Mouse (Mus musculus) kidney, embryonic 16.5 days (tissue): ENCODE results near the gene Dynlt1a. TPM values are rescaled to one million over a fixed set of nuclear protein-coding genes. Genes with fewer than 3 reads are reported as not detected.
A peak's percentile ranks its signal among the peaks of the same experiment; 100 is the strongest.
"Not testable (repeated sequence)": the region's sequence is repeated elsewhere in the genome, so short reads cannot be mapped to it uniquely, and the experiment has no call there.

Experiments used
- ATAC-seq: fragments of 200-750 bp; cut with Nextera tagmentation; 2 replicates; pipeline ENCODE4 v1.8.0; 2017; ENCODE audit warnings: moderate TSS enrichment; ENCODE audit not compliant: low FRiP score, low TSS enrichment
- H3K27ac ChIP-seq: fragments of 300-500 bp; sonication (generic); 2 replicates; pipeline ENCODE4 v1.5.1; 2014; ENCODE audit warnings: low read length
- H3K27me3 ChIP-seq: fragments of 300-500 bp; sonication (generic); 2 replicates; pipeline ENCODE4 v1.6.1; 2014; ENCODE audit warnings: low read length, control low read depth, mixed read lengths; ENCODE audit not compliant: insufficient read depth
- H3K36me3 ChIP-seq: fragments of 300-500 bp; sonication (generic); 2 replicates; pipeline ENCODE4 v1.6.1; 2014; ENCODE audit warnings: low read length, control low read depth, mixed read lengths; ENCODE audit not compliant: insufficient read depth
- H3K4me1 ChIP-seq: fragments of 300-500 bp; sonication (generic); 2 replicates; pipeline ENCODE4 v1.6.1; 2014; ENCODE audit warnings: low read length, control low read depth, mixed read lengths; ENCODE audit not compliant: insufficient read depth
- H3K4me2 ChIP-seq: fragments of 300-500 bp; sonication (generic); replicated peaks from 2 replicates; pipeline ENCODE4 v1.6.1; 2014; ENCODE audit warnings: low read depth, low read length
- H3K4me3 ChIP-seq: fragments of 300-500 bp; sonication (generic); 2 replicates; pipeline ENCODE4 v1.5.1; 2014; ENCODE audit warnings: mild to moderate bottlenecking, low read length
- H3K9ac ChIP-seq: fragments of 300-500 bp; sonication (generic); replicated peaks from 2 replicates; pipeline ENCODE4 v1.6.1; 2014; ENCODE audit warnings: low read length
- H3K9me3 ChIP-seq: fragments of 300-500 bp; sonication (generic); 2 replicates; pipeline ENCODE4 v1.6.1; 2016; ENCODE audit warnings: low read length, control low read depth
- WGBS: fragments of 180-500 bp; shearing (Covaris S2); extraction: QIAGEN DNeasy Blood & Tissue Kit; methylation state at CpG from one replicate; pipeline ENCODE4 v1.1.7; 2014; 5-methylcytosine and 5-hydroxymethylcytosine counted together
- polyA plus RNA-seq: library from polyadenylated mRNA; unstranded; fragments of >200 nt; fragmentation: Nextera tagmentation; extraction: Ambion mirVana; gene quantifications from 2 replicates; pipeline ENCODE4 v1.2.1, GENCODE M21; 2015

Gene Dynlt1a
- polyA plus RNA-seq, 1 experiment from 2014 or later = 15.1 TPM

- H3K36me3 ChIP-seq, H3K27me3 ChIP-seq, H3K4me2 ChIP-seq, H3K9ac ChIP-seq, H3K4me1 ChIP-seq, H3K4me3 ChIP-seq, H3K27ac ChIP-seq, ATAC-seq, H3K9me3 ChIP-seq: not testable (repeated sequence)
- WGBS = 89% methylated on average over 8 of the region's 15 CpGs
Observed at GRCm38 (mm10) chr17:6297060-6297795, 20.1 kb downstream of the Dynlt1a start.

GRCm38 (mm10) chr17:6293882-6294281 is 23.4 kb downstream of the Dynlt1a start:
- not testable (repeated sequence) for H3K27ac ChIP-seq, H3K9ac ChIP-seq, H3K36me3 ChIP-seq, H3K4me3 ChIP-seq, ATAC-seq, H3K4me2 ChIP-seq, H3K4me1 ChIP-seq, H3K9me3 ChIP-seq, H3K27me3 ChIP-seq
- no CpG with 5 or more reads among the region's 5 CpGs for WGBS

- H3K4me2 ChIP-seq, H3K4me1 ChIP-seq, H3K27ac ChIP-seq, H3K27me3 ChIP-seq, H3K9me3 ChIP-seq, H3K4me3 ChIP-seq, H3K9ac ChIP-seq, ATAC-seq, H3K36me3 ChIP-seq: not testable (repeated sequence)
- WGBS = 95% methylated on average over 9 of the region's 12 CpGs
Observed at GRCm38 (mm10) chr17:6289045-6289444, 28.3 kb downstream of the Dynlt1a start.

- H3K9ac ChIP-seq, H3K4me3 ChIP-seq, H3K4me2 ChIP-seq, H3K27ac ChIP-seq, H3K27me3 ChIP-seq, ATAC-seq, H3K4me1 ChIP-seq, H3K36me3 ChIP-seq, H3K9me3 ChIP-seq: not testable (repeated sequence)
- WGBS = 91% methylated on average over 5 of the region's 5 CpGs
Observed at GRCm38 (mm10) chr17:6286169-6286568, 31.1 kb downstream of the Dynlt1a start.

- not testable (repeated sequence) for H3K9me3 ChIP-seq, H3K27ac ChIP-seq, H3K4me3 ChIP-seq, ATAC-seq, H3K4me1 ChIP-seq, H3K4me2 ChIP-seq, H3K27me3 ChIP-seq, H3K36me3 ChIP-seq, H3K9ac ChIP-seq
- WGBS = 93% methylated on average over 7 of the region's 10 CpGs
Observed at GRCm38 (mm10) chr17:6283137-6283536, 34.2 kb downstream of the Dynlt1a start.

GRCm38 (mm10) chr17:6280513-6280912 is 36.8 kb downstream of the Dynlt1a start:
- not testable (repeated sequence) for ATAC-seq, H3K9me3 ChIP-seq, H3K4me3 ChIP-seq, H3K27ac ChIP-seq, H3K4me1 ChIP-seq, H3K27me3 ChIP-seq, H3K4me2 ChIP-seq, H3K9ac ChIP-seq, H3K36me3 ChIP-seq
- 92% methylated on average over 16 of the region's 19 CpGs for WGBS

- H3K4me1 ChIP-seq, H3K9ac ChIP-seq, ATAC-seq, H3K4me3 ChIP-seq, H3K36me3 ChIP-seq, H3K27me3 ChIP-seq, H3K4me2 ChIP-seq, H3K9me3 ChIP-seq, H3K27ac ChIP-seq: not testable (repeated sequence)
- 80% methylated on average over 7 of the region's 10 CpGs for WGBS
Observed at GRCm38 (mm10) chr17:6279772-6280171, 37.5 kb downstream of the Dynlt1a start.

- H3K4me2 ChIP-seq, H3K27me3 ChIP-seq, H3K9me3 ChIP-seq, H3K27ac ChIP-seq, H3K4me3 ChIP-seq, H3K9ac ChIP-seq, H3K4me1 ChIP-seq, H3K36me3 ChIP-seq: not testable (repeated sequence)
- WGBS = 45% methylated on average over 8 of the region's 8 CpGs
- ATAC-seq = 0 out of 2 replicates have a peak, but pooled peaks have one; percentile 60
Observed at GRCm38 (mm10) chr17:6279205-6279604, 38.1 kb downstream of the Dynlt1a start.

GRCm38 (mm10) chr17:6274693-6275092 is 42.6 kb downstream of the Dynlt1a start:
- not testable (repeated sequence) for ATAC-seq, H3K4me1 ChIP-seq, H3K4me2 ChIP-seq, H3K27ac ChIP-seq, H3K9me3 ChIP-seq, H3K9ac ChIP-seq, H3K4me3 ChIP-seq, H3K27me3 ChIP-seq, H3K36me3 ChIP-seq
- WGBS = 93% methylated on average over 4 of the region's 6 CpGs

- H3K4me3 ChIP-seq, H3K9ac ChIP-seq, H3K36me3 ChIP-seq, ATAC-seq, H3K27ac ChIP-seq, H3K4me2 ChIP-seq, H3K27me3 ChIP-seq, H3K9me3 ChIP-seq, H3K4me1 ChIP-seq: not testable (repeated sequence)
- WGBS = 82% methylated on average over 6 of the region's 6 CpGs
Observed at GRCm38 (mm10) chr17:6271970-6272369, 45.3 kb downstream of the Dynlt1a start.
